Mouse (Mus musculus) c-Kit-positive CD71-positive TER-119-positive erythroid progenitor cells, embryonic 14.5 days (primary cell): ENCODE measurements around the gene Cbx4.

ENCODE experiments used
- DNase-seq: peaks from one replicate; pipeline ENCODE4 v3.0.0-alpha.2; 2013; ENCODE audit warnings: low spot score

Cbx4 gene

GRCm38 (mm10) chr11:119056301-119057211 lies 29.5 kb downstream of the Cbx4 start:
- DNase-seq: no peak

- DNase-seq: no peak
These were observed 30.4 kb downstream of the Cbx4 start for GRCm38 (mm10) chr11:119055571-119056131.

- no peak for DNase-seq
These were observed 31.4 kb downstream of the Cbx4 start for GRCm38 (mm10) chr11:119054351-119055345.

GRCm38 (mm10) chr11:119053738-119054350 lies 32.2 kb downstream of the Cbx4 start:
- no peak for DNase-seq

GRCm38 (mm10) chr11:119053257-119053670 lies 32.8 kb downstream of the Cbx4 start:
- DNase-seq: peak; percentile 44

- DNase-seq: no peak
These were observed 33.3 kb downstream of the Cbx4 start for GRCm38 (mm10) chr11:119052661-119053256.

GRCm38 (mm10) chr11:119051927-119052660 lies 33.9 kb downstream of the Cbx4 start:
- no peak for DNase-seq

- no peak for DNase-seq
These were observed 34.6 kb downstream of the Cbx4 start for GRCm38 (mm10) chr11:119051426-119051825.

GRCm38 (mm10) chr11:119050361-119050760 lies 35.7 kb downstream of the Cbx4 start:
- no peak for DNase-seq

- DNase-seq: no peak
These were observed 37.9 kb downstream of the Cbx4 start for GRCm38 (mm10) chr11:119048133-119048510.

GRCm38 (mm10) chr11:119047261-119048132 lies 38.5 kb downstream of the Cbx4 start:
- DNase-seq: no peak

GRCm38 (mm10) chr11:119046601-119047245 lies 39.3 kb downstream of the Cbx4 start:
- no peak for DNase-seq

- no peak for DNase-seq
These were observed 41.3 kb downstream of the Cbx4 start for GRCm38 (mm10) chr11:119044551-119045337.

- DNase-seq: no peak
These were observed 42.1 kb downstream of the Cbx4 start for GRCm38 (mm10) chr11:119043761-119044550.

GRCm38 (mm10) chr11:119043273-119043540 lies 42.8 kb downstream of the Cbx4 start:
- DNase-seq: no peak

- DNase-seq: no peak
These were observed 43.4 kb downstream of the Cbx4 start for GRCm38 (mm10) chr11:119042466-119043272.
